Mouse (Mus musculus) retina, adult 2 months (tissue): ENCODE results near the gene Slco2a1.

Source experiments
- DNase-seq: peaks from one replicate; pipeline ENCODE4 v3.0.0-alpha.2; 2012; ENCODE audit warnings: low read depth, low spot score

Gene Slco2a1

DNA sequence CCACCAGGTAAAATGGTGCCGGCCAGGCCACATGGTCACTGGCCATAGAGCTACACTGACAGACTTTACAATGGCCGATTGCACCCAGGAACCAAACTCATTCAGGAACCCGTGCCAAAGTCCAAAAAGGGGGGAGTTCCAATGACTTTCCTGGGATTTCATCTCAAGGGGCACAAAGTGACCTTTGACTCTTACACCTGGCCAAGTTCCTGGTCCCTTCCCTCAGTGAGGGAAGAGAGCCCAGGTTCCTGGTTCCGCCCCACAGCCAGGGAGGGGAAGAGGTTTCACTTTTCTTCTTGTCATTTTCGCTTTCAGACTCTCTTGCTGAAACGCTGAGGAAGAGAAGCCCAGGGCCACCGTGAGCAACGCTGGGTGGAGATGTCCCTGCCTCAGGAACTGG is at the start of gene Slco2a1:
TSS of gene Slco2a1 (plus strand) at position 251 of the 400 bp plus-strand sequence.
- no peak for DNase-seq

DNA sequence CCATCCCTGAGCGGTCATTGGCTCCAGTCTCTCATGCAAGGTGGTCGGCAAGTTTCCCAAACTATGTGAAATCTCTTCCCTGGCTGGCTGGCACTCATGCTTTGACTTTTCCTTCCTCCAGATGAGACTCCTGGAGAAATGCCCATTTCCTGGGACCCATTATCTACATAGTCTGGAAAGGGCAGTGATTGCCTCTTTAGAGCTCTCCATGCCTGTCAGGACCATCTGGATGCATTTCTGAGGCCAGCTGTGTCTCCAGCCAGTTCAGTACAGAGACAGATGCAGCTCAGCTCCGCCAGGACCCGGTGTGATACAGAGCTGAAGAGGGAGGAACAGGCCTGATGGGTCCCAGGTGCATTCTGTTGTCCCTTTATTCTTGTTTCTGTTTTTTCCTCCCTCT is 46.3 kb upstream of the Slco2a1 start:
- DNase-seq, result no peak

DNA sequence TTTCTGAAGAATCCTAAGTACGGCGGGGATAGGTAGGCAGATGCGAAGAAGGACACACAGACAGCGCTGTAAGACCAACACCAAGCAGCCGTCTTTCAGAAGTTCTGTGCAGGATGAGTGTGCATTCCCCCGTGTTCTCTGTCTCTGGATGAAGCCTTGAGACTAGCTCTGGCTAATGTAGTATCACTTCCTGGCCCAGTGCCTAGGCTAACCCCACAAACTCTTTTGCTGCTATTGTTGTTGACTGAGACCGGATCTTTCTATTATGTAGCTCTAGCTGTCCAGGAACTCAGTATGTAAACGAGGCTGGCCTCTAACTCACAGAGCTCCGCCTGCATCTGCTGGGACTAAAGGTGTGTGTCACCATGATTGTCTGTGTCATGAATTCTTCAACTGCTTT is 43.6 kb upstream of the Slco2a1 start:
- DNase-seq, result no peak

DNA sequence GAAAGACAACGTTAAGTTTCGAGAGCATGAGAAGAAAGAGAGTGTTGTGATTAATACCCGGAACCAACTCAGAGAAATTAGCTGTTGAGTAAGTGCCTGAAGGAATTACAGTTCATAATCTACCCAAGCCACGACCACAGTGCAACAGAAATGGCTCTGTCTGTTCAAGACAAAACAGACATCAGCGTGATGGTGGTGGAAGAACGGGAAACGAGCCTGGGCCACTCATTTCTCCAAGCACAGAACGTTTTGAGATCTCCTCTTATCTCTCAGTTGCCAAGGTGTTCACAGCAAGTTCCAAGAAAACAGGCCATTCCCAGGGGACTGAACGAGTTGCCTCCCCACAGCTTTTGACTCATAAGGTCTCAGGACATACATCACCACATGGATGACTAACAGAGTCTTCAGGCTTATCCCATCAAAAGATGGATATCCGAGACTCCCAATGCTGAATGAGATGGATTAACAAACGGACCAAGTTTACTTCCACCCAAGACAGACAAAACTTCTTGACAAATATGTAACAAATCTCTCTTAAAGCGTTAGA is 42.0 kb upstream of the Slco2a1 start:
- no peak for DNase-seq

DNA sequence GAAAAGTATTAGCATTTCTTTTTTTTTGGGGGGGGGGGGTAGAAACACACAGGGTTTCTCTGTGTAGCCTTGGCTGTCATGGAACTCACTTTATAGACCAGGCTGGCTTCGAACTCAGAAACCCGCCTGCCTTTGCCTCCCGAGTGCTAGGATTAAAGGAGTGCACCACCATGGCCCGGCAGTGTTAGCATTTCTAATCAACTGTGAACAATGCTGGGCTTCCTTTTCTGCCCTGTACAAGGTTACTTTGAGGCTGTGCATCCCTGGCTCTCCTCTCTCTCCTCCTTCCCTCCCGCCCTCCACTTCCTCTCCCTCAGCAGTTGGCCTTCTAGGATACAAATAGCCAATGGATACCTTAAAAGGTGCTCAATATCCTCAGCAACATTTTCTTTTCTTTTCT is 39.8 kb upstream of the Slco2a1 start:
- no peak for DNase-seq

DNA sequence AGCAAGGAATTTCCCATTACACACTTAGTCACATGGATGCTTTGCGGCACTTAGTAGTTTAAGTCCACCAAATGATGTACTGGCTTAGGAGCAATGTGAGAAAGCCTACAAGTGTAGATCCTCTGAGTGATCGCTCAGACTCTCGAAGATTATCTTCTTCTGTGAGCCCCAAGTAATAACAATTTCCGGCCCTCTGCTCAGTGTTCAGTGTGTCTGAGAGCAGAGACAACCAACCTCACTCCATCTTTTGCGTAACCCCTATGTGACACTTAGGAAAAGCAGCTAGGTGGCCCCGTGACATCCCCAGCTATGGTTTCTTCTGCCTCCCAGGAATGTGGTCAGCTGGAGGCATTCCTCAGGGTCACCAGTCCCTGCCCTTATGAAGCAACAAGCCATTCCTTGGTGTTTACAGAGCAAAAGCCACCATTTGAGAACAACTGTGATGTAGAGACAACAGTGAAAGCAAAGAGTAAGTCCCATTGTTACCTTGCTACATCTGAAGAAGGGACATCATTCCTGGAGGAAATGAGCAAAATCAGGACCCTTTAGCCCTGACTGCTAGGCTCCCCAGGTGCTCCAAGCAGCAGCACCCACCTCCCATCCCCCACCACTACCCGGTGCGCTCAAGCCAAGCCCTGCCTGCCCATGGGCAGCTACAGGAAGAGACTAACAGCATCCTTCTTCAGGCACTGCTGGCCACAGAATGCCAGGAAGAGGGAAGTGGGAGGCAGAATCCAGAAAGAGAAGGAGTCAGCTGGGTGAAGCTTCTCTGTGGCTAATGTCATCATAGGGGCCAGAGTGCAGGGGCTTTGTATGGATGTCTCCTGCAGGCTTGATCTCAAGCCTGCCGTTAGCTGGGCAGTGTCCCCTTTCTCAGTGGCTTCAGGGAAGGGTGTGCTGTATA is 37.2 kb upstream of the Slco2a1 start:
- DNase-seq, result no peak

DNA sequence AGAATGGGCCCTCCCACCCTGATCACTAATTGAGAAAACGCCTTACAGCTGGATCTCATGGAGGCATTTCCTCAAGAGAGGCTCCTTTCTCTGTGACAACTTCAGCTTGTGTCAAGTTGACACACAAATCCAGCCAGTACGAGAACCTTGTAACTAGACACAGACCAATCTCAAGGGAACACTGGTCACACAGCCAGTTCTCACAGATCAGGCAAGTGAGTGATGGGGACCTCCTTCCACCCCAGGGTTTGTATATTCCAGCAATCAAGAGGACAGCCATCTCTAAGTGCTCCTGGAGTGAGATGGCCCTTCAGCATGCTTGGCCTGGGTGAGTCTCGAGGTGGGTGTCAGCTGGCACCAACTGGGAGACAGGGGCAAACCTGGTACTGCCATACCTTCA is 32.6 kb upstream of the Slco2a1 start:
- DNase-seq, result no peak

DNA sequence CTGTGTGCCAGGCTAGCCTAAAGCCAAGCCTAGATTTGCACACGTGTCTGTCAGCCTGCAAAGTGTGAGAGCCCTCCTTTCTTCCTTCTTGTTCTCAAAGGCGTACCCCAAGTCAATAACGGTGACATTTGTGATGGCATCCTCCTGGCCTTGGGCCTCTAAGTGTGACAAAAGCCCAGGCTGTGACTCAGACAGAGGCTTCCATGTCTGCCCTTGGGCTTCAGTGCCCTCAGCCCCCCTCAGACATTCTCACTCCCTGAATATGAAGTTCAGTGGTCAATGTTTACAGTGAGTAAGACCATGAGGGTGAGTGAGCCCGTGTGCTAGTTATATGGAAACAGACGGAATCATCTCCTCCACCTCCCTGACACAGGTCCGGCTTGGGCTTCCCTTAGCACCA is 29.8 kb upstream of the Slco2a1 start:
- no peak for DNase-seq

DNA sequence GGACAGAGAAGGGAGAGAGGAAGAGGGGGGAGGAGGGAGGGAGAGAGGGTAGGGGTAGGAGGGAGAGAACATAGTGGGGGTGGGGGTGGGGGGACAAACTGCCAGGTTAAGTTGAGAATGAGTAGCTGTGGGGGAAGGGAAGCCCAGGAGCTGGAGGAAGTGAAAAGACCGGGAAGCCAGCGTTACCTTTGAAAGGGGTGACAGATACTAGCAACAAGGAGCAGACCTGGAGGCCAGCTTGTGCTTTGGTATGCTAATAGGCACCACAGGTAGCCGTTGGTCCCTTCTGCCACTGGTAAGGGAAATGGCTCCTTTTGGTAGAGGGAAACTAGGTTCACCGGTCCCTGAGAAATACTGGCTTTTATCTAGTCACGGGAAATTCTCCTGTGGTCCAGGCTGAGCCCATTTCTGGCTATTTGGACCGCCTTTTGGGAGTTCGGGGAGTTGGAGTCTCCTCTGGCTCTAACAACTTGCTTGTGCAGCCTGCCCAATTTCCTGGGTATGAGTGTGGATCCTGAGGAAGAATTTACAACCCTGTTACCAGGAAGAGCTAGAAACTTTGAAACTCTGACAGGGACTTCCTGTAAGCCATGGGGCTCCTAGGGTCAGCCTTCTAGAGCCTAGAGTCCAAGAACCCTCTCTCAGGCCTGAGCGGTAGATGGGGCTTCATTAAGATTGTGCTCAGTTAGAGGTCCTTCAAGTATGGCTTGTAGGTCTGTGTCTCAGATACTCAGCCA is 27.0 kb upstream of the Slco2a1 start:
- DNase-seq, result no peak

DNA sequence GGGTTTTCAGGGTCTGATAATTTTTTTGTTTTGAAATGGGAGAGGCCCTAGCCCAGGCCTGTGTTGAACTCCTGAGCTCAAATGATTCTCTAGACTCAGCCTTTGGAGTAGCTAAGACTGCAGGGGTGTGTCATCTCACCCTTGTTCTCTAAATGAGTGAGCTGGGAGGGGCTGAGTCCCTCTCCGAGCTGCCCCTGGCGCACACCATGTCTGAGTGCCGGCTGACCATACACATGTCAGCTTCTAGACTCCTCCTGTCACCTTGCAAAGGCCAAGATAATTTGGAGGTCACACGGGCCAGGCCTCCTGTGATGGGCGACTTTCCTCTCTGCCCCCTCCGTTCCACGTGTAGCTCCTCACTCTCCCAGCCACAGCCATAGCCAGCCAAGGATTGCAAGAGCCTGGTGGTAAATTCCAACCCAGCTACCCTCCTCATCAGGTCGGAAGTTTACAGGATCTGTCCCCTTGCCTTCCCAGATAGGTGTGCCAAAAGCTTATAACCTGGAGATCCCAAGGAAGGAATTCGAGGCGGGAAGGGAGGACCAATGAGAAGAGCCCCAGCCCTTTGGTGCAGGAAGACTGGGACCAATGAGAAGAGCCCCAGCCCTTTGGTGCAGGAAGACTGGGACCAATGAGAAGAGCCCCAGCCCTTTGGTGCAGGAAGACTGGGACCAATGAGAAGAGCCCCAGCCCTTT is 26.3 kb upstream of the Slco2a1 start:
- DNase-seq, result no peak

DNA sequence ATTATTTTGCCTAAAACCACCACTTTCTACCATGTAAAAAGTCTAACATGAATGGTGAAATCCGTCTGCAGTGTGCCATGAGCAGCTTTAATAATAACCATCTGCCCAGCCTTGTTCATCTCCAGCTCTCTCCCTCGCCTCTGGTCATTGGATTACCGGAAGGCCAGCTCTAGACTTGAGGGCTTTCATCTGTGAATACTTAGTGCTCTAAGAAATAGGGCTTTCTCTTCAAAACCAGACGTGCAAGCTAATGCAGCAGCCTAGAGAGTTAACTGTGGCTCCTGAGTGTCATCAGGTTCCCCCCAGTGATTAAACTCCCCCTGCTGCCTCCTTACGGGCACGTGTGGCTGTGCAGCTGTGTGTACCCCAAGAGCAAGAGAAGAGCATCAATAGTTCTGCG is 25.2 kb upstream of the Slco2a1 start:
- DNase-seq, result no peak

DNA sequence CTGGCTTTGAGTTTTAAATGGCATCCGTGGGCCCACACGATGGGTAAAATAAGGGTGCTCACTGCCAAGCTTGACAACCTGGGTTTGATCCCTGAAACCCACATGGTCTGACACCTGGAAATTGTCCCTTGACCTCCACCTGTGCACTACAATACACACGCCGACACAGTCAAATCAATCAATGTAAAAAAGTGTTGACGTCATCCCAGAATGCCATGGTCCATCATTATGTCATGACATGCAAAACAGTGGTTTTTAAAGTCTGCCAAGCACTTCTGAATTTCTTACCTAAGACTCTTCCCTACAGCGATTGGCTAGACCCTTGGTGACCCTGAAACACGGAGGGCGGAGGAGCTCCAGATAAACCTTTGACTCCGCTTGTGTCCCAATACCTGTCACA is 23.9 kb upstream of the Slco2a1 start:
- no peak for DNase-seq

DNA sequence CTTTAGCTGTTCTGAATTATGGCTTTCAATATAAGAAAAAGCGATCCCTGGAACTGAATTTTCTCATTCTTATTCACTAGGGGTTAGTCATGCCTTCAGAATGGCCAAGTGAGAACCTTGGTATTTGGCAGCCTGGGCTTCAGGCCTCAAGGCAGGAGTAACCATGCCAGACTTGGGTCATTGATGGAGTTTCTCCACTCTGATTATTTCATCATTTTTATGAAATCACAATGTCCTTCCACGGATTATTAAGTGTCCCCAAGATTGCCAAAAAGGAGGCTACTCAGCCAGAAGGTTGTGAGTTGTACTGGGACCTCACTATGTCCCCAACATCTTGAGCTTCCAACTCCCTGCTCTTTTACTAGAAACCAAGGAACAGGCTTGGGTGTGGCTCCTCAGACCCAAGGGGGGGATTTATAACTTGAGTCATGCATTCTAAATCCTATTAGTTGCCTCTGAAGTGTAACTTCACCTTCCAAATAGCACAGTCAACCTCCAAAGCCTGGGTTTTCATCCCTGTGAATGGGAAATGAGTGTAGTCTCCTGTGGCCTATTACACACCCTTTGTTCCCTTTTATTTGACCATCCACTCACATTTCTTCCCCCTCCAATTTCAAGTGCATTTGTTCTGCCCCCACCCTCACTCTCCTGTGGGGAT is 16.0 kb upstream of the Slco2a1 start:
- no peak for DNase-seq

DNA sequence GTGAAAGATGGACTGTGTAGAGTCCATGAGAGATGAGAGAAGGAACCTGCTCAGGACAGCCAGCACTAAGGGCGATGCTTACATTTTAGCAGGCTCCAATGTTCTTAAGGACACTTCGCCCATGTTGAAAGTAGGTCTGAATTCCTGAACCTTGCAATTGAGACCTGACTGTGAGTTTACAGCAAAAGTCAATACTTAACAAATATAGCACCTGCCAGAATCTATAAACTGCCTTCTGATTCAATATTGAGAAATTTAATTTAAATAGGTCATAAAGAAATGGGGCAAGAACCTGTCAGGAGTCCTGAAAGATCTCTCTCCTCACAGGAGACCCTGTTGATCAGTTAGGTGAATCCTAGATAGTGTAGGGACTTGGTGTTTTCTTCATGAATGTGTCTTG is 12.6 kb upstream of the Slco2a1 start:
- DNase-seq, result no peak

DNA sequence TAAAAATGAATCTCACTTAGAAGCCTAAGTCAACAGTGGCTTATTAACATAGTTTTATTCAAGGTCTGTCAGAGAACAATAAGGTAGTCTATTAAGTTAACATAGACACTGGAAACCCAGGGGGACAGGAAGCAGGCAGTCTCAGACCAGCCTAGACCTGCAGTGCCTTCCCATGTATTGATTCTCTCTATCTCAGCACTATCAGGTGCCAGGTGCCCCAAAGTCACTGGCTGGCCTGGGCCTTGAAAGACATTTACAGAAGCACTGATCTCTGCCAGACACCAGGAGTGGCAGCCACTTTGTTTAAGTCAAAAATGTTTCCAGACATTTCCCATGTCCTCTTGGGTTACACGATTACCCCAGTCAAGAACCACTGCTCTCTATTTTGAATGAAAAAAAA is 11.4 kb upstream of the Slco2a1 start:
- DNase-seq, result no peak

DNA sequence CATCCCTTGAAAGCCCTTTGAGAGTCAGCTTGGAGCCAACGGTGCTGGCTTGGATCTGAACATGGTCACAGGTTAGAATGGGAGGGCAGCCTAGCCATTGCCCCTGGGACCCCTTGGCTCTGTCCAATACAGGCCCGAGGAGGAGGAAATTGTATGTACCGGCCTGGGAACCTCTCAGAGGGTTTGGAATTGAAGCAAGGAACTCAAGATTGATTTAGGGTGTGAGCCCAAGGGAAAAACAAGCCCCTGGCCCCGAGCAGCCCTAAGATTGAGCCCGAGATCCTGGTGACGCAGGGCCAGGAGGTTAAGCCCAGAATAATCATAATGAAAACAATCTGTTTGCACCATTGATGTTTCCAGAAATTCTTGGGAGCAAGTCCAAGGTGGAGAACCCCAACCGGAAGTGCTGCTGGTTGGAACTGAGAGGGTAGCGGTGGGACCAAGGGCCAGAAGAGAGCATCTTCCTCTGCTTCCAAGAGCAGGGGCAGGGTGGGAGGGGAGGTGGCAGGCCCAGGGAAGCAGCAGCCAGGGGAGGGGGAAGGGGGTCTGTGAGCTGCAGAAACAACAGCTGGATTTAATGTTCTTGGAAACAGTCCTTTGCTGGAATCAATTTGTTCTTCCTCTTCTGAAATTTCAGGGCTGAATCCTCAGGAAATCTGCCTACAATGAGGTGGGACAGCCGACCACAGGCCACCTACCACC is 10.6 kb upstream of the Slco2a1 start:
- DNase-seq, result no peak

DNA sequence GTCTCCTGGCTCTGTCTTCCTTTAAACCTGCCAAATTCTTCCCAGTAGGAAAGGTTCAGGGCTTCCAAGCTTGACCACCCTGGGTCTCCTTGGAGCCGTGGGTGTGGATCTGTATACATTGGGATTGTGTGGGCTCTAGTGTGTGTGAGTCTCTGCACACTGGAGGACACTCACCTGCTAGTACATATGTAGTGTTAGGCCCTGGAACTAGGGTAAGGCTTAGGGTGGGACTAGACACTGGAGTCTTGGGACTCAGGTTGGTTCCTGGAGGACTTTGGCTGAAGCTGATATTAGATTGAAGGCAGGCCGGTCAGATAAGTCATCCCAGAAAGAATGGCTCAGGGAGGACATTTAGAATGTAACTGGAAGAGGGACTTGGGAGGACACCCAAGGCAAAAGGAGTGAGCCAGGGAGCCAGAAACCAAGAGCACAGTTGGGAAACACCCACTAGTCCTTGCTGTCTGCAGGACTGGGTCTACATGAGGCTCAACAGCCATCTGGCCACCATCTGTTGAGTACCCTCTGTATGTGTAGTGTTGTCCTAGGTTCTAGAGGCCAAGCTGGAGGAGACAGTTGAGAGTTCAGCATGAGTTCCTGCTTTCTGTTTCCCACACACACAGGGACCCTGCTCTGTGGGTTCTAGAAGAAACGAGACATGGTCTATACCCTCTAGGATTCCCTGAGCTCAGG is 9.4 kb upstream of the Slco2a1 start:
- no peak for DNase-seq

DNA sequence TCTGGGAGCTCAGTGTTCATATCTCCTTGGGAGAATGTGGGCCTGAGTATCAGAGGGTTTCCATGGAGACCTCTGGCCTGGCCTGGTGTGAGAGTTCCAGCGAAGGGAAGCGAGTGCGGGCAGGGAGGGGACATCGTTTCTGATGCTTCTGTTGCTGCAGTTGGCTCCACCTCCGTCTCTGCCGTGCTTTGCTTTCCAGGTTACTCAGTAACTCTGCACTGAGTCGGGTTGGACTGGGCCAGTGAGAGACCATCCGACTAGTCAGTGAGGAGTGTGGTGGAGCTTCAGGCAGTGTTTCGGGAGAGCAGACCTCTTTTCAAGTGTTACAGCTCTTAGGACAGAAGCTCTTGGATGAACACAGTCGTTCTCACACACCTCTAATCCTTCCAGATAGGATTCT is 8.6 kb upstream of the Slco2a1 start:
- DNase-seq, result no peak

DNA sequence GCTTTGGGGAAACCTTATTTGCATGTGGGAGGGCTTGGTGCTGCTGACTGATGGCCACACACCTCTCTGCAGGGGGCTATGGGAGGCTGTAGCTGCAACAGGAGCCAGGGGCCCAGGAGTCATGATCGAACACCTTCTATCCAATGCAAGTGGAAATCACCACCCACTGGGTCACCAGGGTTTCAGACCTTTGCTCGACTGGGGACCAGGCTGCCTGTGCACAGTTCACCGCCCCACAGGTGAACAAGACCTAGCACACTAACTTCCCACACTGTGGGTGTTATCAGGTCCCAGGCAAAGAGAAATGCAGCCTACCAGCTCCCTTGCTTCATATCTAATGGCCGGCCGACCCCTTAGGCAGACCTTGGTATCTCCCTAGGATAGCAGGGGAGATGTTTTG is 8.1 kb upstream of the Slco2a1 start:
- DNase-seq, result no peak

DNA sequence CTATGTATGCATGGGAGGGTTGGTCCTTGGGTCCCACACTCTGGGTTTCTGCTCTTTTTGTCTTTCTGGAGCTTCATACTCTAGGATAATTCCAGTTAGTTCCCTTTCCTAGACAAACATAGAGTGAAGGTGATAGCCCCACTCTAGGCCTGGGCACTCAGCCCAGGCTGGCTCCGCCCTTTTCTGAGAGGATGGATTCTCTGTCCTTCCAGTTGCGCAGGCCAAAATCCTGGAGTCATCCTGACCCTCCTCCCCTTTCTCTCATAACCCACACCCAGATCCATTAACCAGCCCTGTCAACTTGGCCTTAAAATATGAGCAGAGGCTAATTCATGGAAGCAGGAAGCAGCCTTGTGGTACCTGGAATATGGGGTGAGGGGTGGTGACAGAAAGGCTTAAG is 6.7 kb upstream of the Slco2a1 start:
- no peak for DNase-seq
